Mouse (Mus musculus): ENCODE results near the gene Tm9sf1. TPM values are rescaled to one million over a fixed set of nuclear protein-coding genes. Genes with fewer than 3 reads are reported as not detected.

Gene Tm9sf1
- total RNA-seq (2021) (10 to 100 TPM; 76.7 to 86.1 TPM), polyA plus RNA-seq (2012; rRNA removed) (128 and 151 TPM in 2 replicates)
- long read RNA-seq, transcript Tm9sf1-205 (6 exons, 2,517 nt) = minor isoform, 15 of 114 reads
- long read RNA-seq, transcript Tm9sf1-201 (5 exons, 2,382 nt) = major isoform, 63 of 114 reads
- long read RNA-seq, transcript Tm9sf1-202 (6 exons, 2,164 nt) = minor isoform, 6 of 114 reads
- long read RNA-seq, partial matches to known transcripts = 5 of 114 reads
- long read RNA-seq, other reads (novel, unspliced or antisense) = 23 of 114 reads

DNA sequence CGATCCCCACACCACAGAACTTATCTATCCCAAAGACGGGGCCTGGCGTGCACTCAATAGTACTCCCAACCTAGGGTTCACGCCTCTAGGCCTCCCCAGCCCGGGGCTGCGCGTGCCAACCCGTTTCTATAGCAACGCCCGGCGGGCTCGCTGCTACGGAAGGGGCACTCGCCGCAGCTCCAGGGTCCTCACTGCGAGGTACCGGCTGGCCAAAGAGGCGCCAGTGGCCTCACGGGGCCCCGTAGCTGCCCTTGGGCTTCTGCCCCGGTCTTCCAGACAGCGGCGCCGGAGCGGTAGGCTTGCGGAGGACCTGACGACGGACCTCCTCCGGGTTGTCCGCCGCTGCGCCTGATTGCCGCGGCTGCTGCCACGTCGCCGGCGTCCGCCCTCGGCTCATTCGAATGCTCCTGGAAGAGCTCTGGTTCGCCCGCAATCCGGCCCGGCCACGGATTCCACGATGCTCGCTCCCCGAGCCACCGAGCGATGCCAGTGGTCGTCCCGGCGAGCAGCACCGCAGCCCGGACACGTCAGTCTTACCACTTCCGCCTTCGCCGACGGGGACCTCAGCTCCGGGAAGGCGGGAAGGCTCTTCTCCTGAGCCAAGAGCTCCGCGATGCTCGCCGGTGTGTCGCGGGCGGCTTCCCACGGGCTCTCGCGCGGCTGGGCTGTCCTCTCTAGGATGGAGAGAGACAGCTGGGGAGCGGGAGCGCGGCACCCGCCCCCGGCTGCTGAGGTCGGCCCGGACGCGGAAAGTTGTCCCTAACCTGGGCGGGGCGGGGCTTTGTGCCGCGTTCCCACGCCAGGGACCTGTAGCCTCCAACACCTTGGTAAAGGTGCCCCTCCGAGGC, at the start of gene Tm9sf1:
Tm9sf1 (minus strand) TSS at position 747 of the 848 bp plus-strand sequence.
- peak; percentile 94 for DNase-seq

DNA sequence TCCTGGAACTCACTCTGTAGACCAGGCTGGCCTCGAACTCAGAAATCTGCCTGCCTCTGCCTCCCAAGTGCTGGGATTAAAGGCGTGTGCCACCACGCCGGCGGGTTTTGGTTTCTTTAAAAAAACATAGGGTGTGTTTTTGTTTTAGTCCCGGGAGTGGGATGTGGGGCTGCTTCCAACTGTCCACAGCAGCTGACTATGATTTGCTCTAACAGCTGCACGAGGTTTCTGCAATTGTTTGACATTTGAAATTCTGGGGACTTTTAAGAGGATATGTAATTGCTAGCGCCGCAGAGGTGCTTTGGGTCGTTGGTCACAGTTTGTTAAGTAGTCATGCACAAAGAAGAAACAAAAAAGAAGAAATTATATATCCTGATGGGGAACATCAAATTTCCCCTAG, 45.8 kb upstream of the Tm9sf1 start:
- no peak for DNase-seq

DNA sequence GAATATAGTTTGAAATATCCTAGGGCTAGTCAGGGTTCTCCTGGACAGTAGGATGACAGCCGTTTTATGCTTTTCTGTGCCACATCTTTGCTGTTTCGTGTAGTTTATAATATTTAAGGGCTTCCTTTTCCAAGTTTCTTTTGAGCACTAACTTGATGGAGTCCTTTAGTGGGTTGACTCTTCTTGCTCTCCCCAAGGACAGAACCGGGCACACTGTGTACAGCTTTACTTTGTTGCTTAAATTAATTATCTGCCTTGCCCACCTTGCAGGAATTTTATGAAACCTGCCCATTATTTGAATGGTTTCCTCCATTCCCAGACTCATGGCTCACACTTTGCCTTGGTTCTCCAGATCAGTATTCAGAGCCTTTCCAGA, 38.5 kb upstream of the Tm9sf1 start:
- DNase-seq = no peak

DNA sequence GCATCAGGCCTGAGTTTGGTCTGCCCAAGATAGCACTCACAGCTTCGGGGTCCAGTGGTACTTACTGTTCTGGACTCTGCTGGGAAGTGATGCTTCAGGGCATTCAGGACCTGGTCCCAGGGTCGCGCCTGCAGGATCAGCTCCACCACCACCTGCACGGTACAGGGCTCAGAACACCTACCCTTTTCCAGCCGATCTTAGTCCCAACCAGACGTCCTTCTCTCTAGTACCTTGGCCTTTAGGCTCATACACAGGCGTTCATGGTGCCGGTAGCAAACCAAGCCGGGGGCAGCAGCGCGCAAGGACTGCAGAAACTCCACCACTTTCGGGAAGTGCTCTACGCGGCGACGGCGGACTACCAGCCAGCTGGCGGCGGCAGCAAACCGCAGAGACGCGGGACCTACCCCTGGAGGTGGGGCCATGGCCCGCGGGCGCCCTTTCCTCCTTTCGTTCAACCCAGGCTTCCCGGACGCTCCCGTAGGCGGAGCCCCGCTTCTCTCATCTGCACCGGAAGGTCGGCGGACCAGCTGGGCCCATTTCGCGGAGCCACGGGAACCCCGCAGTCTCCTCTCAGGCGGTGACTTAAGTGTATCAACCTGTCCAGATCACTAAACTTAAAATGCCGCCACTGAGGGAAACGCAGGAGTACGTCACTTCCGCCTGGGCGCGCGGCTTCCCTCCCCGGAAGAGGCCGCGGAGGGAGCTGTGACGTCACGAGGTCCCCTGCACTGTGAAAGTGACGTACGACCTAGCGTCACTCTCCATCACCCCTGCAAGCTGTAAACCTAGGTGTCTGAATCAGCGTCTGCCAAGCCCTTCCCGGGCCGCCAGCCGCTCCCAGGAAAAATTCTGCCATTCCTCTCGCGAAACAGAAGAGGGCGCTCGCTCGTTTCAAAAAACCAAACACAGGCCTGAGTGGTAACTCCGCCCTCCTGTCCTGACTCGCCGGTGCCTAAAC, 37.8 kb upstream of the Tm9sf1 start, which contains the start of gene Tinf2:
Tinf2 (minus strand) TSS at position 661 of the 958 bp plus-strand sequence.
- peak; percentile 95 for DNase-seq

DNA sequence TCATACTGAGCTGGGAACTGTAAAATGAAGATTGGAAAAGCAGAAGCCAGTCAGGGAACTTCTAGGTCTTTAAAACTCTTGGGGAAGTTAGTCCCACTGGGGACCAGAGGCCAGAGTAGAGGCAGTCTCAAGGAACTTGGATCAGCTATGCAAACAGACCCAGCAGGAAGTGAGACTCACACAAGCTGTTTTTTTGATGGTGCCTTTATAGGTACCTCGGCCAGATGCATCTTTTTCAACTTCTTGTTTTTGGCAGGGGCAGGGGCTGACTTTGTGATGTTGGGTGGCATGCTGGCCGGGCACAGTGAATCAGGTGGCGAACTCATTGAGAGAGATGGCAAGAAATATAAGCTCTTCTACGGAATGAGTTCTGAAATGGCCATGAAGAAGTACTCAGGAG, 34.0 kb upstream of the Tm9sf1 start:
- DNase-seq = no peak

DNA sequence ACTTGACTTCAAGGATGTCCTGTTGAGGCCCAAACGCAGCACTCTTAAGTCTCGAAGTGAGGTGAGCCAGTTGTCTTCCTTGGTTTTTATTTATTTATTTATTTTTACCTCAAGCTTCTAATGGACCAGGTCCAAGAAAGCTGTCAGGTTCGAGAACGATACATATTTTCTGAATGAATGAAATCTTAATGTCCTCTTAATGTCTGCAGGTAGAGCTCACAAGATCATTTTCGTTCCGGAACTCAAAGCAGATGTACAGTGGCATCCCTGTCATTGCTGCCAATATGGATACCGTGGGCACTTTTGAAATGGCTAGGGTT, 29.1 kb upstream of the Tm9sf1 start:
- DNase-seq = no peak

DNA sequence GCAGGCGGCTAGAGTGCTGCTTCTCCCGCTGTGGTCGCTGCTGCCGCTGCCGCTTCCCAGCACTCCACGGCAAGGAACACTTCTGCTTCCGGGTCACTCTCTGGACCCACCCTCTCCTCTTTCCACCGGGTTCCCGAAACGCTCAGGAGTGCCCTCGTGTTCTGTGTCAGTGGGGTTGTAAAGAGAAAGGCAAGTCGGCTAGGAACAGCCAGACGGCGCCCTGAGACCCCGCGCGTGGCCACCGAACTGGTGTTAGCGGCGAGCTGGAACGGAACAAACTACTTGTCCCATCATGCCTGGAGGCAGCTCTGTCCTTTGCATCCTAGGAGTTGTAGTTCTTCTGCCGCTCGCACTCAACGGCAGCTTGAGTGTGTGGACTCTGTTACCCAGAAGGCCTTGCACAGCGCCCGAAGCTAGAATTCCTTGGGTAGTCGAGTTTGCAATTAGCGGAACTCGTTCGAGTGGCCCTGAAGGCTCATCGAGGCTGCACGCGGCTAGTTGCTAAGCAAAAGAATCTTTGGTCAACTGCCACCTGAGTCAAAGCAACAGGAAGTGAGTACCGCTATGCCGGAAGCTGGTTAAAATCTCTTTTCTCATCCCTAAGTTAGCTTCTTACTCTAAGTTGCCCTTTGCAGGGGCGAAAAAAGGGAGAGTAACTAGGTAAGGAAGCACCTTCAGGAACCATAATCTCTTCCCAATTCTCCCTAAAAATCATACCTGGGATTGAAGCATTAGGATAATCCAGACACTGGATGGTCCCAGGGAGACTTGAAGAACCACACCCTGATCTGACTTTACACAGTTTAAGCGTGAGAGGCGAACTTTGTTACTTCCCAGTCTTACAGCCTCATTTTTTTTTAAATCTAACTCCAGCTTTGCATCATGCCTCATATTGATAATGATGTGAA, 28.5 kb upstream of the Tm9sf1 start, which contains the start of the genes Gmpr2 and Nedd8:
Gmpr2 (plus strand) TSS at position 109 of the 908 bp plus-strand sequence.
Nedd8 (minus strand) TSS at position 292 of the 908 bp plus-strand sequence.
- DNase-seq = peak; percentile 94

DNA sequence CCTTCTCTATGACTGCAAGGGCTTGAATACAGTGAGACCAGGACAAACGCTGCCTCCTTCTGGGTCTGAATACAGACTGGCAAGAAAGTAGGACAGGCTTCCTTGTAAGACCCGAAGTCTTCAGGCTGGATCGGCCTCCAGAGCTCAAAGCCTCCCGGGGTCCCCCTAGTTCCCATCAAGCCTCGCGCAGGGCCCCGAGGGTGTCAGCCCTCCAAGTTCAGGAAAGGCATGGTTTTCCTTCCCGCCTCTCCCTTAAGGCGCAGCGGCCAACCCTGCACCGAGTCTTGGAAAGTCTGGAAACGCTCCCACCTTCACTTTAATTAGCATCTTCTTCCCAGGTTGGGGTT, 27.9 kb upstream of the Tm9sf1 start:
- no peak for DNase-seq

DNA sequence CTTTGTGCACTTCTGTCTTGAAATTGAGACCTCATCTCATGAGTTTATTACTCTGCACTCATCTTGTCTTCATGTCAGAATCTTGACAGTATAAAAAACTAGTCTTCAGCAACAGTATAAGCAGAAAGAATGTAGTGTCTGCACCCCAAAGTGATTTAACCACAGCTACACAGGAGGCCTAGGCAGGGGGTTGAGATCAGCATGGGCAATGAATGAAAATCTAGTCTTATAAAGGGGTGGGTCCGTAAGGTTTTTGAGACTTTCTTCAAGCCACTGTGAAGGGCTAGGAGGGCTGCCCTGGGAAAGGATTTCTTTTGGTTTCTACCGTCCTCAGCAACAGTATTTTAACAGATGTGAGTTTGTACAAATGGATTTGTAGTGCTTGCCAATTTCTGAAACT, 17.0 kb upstream of the Tm9sf1 start:
- DNase-seq = no peak

DNA sequence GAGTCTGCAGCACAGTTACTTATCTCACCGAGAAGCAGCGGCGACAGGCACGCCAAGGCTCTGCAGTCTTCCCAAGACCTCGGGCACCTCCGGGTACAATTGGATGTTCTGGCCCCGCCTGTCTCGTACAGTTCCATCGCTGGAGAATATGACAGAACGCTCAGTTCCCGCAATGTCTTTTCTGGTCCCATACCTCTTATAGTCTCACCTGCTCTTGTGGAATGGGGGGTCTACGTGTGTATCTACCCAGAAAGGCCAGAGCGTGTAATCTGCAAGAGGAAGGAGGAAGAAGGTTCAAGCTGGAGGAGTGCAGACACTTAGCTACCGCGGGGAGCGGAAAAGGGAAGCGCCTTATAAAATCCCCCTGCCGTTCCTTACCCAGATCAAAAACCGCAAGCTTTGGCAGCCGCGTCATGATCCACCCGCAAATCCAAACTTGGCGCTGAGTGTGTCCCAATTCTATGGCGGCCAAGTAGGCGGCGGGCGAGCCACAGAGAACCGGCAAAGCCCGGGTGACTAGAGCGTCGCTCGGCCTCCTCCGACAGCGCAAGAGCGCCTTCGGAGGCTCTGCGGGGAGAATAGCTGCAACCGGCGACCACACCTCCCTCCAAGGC, 16.5 kb upstream of the Tm9sf1 start, which contains the start of gene Mdp1:
Mdp1 (minus strand) TSS at position 549 of the 614 bp plus-strand sequence.
- DNase-seq = peak; percentile 89

DNA sequence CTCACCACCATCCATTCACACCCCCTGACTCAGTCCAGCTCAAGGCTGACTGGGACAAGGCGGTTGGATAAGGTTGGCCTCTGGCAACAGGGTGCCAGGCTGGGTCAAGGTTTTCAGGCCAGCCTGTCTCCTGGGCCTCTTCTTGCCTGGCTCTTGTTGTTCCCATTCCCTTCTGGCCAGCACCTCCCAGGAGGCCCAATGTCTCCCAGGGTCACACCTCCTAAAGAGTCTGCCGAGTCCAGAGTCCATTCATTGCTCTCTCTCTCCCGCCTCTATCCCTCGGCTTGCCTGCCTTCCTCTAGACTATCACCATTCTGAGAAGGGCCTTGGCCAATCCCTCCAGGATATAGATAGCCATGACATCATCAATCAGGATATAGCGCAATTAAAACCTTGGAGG, 14.4 kb upstream of the Tm9sf1 start:
- DNase-seq = peak; percentile 88

DNA sequence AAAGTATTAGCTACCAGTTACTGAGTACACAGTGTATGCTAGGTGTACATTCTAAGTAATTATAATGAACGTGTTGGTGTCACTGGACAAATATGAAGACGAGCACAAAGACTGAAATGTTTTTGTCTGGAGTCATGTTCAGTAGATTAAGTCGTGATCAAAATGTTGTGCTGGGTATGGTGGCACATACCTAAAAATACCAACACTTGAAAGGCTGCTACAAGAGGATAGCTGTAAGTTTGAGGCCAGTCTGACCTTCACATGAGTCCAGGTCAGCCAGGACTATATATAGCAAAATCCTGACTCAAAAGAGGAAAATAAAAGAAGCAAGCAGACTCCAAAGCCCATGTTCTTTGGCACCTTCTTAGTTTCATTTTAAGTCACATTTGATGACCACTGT, 13.3 kb upstream of the Tm9sf1 start:
- DNase-seq = no peak

DNA sequence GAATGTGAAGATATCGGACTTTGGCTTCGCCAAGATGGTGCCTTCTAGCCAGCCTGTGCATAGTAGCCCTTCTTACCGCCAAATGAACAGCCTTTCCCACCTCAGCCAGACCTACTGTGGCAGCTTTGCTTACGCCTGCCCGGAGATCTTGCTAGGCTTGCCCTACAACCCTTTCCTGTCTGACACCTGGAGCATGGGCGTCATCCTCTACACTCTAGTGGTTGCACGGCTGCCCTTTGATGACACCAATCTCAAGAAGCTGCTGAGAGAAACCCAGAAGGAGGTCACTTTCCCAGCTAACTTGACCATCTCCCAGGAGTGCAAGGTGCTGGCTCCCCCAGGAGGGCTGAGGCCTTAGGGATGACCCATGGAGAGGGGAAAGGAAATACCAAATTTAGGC, 7.9 kb upstream of the Tm9sf1 start:
- DNase-seq = no peak

DNA sequence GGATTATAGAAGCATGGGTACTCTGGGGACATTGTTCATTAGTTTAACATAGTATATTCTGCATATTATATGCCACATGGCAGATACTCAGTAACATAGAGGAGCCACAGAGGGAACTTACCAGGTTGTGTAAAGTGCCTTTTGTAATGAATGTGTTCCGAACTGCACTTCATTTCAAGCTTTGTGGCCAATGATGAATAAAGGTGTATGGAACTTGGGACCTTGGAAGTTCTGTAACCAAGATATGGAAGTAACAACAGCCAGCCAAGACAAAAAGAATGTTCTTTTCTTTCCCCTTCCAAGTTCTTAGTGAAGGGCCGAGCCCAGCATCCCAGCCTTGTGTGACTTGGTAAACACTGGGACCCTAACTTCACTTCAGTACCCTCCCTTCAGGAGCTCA, 6.3 kb upstream of the Tm9sf1 start, which contains the start of gene Tssk4:
Tssk4 (plus strand) TSS at position 301 of the 400 bp plus-strand sequence.
- DNase-seq = no peak

DNA sequence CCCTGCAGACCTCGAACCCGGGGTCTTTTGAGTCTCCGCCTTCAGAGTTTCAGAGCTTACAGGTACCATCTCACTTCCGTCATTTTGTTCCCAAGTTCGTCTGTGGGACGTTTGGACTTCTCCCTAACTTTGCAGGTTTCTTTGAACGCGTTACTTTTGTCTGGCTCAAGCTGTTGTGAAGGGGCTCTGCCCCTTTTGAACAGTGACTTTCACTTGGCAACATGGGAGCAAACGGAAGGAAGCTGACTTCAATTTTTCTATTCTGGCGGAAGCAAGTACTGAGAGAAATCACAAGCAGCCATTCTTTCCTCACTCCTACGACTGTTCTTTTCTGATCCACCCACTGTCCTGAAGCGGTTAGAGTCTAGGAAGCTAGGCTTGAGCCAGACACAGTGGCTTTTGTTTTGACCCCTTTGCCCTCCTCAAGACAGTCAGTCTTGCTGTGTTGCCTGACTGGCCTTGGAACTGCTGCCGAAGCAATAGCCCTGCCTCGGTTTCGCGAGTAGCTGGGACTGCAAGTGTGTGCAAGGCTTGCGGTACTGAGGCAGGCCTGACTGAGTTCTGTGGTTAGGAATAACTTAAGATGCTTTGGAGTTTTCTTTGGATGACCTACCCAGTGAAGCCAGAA, 769 bp upstream of the Tm9sf1 start:
- DNase-seq = no peak

DNA sequence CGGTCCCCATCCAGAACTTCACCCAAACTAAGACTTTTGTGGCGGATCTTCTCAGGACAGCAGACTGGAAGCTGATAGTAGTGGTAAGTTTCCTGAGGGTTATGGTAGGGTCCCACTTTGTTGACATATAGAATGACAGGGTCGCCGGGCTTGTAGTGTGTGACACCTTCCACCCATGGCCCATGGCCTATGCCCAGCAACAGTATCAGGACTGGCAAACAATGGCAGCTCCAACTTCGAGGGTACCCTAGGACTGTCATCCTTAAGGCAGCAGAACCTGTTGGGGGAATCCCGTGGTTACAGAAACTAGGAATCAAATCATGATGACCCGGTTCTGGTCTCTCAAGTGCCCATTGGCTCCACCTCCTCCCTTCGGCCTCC, 937 bp downstream of the Tm9sf1 start:
- DNase-seq = no peak

DNA sequence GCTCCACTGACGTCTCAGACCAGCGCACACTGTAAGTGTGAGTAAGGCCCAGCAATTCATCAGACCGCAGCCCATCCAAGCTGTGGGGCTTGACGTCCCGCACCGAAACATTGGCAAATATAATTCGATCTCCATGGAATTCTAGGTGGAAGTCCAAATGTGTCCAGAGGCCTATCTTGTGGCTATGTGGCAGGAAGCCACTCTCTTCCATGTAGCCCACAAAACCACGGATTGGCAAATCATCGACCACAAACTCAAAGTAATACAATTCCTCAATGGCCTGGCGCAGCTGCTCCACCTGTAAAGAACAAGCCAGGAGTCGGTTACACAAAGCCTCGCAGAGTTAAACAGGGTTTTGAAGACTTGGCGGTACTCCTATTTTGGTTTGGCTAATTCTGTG, 2.3 kb downstream of the Tm9sf1 start:
- DNase-seq = no peak

DNA sequence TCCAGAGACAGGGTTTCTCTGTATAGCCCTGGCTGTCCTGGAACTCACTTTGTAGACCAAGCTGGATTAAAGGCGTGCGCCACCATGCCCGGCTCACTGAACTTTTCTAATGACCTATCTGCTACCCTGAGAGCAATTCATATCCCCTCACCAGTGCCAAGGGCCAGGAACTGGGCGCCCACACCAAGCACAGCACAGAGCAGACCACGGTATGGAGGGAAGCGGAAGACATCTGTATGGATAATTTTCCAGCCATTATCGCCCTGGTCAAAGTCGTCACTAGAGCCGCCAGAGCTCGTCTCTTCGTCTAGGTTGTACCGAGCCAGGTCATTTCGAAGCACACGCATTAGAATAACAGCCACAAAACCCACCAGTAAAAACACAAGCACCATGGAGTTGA, 2.8 kb downstream of the Tm9sf1 start:
- DNase-seq = no peak

DNA sequence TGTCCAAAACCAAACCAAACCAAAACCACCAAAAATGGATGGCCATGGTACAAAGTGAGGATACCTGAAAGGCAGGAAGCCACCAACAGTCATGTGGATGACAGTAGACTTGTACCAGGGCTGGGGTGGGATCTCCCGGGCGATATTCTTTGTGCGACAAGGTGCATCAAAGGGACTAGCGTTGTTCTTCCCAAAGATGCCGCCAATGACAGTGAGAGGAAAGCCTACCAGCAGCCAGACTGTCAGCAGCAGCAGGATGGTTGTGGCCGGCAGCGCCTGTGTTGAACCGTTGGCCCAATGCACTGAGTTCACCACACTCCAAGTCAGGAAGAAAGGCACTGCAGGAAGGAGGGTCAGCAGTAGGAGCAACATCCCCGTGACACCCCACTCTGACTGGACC, 5.8 kb downstream of the Tm9sf1 start, which contains the start of gene Gm49378:
Gm49378 (minus strand) TSS at position 101 of the 400 bp plus-strand sequence.
- no peak for DNase-seq

DNA sequence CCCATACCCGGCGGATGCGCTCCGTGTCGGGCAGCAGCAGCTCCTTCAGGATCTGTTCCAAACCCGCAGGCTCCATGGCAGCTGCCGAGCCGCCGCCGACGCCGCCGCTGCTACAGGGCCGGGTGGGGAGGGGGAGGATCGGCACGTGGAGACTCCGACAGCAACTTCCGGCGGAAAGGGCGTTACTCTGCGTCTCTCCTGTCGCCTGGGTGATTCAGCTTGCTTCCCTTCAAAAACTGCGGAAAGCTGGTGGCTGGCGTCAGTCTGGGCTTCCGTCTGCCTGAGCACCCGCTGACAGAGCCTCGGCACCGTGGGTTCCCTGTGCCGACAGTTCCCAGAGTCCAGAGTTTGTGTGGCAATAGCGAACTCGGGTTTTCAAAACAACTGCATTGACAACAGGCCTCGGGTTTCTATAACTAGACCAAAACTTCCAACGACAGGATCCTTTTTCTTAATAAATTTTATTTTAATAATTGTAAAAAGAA, 8.0 kb downstream of the Tm9sf1 start, which contains the start of gene Ipo4:
Ipo4 (minus strand) TSS at position 435 of the 485 bp plus-strand sequence.
- DNase-seq = peak; percentile 93
